Mouse (Mus musculus): ENCODE measurements around the gene Icam1.
"Not testable (repeated sequence)": the region's sequence is repeated elsewhere in the genome, so short reads cannot be mapped to it uniquely, and the experiment has no call there.

DNA sequence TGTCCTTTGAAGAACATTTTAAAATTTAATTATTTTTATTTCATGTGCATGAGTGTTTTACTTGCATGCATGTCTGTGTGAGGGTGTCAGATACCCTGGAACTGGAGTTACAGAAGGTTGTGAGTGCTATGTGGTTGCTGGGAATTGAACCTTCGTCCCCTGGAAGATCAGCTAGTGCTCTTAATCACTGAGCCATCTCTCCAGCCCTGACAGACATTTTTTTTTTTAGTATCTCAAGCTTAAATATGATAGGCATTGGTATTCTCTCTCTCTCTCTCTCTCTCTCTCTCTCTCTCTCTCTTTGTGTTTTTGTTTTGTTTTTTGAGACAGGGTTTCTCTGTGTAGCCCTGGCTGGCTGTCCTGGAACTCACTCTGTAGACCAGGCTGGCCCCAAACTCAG is 29.0 kb downstream of the Icam1 start:
- not testable (repeated sequence) for TF ChIP-seq TAL1, GATA1 (IDR thresholded peaks at IDR 0.05; ENCODE audit: low read length)

All from erythroblast, embryonic 14.5 days (primary cell).